ENCODE assay signal across 8 mouse cellular contexts in genomic region chr7:119022238-119023156, GRCm38 (mm10). TPM values are rescaled to one million over a fixed set of nuclear protein-coding genes. Genes with fewer than 3 reads are reported as not detected.
DNase-seq lines count a peak whose midpoint lies in the region; ATAC-seq lines count a peak whose summit lies in the region.

No protein-coding gene starts in this region.

- H3K9me3 ChIP-seq in intestine, embryonic 15.5 days, result no peaks in the 10 kb centered on the region

- no peak for ATAC-seq in CD4-positive, CD25-positive, alpha-beta regulatory T cell, adult 4 months
- 0 out of 2 replicates have a peak, but pooled peaks have one; percentile 23 for ATAC-seq in intestine, embryonic 15.5 days
- peak; percentile 41; the same call in 1 of the 2 replicates for ATAC-seq in megakaryocyte, adult 5-6 weeks (ENCODE audit: poor library complexity, severe bottlenecking)

- H3K27me3 ChIP-seq in intestine, embryonic 15.5 days (replicated peaks), result no peaks in the 10 kb centered on the region

- 78% methylated on average over 19 of the region's 19 CpGs for WGBS in intestine, embryonic 15.5 days

- no peak overlapping the region for H3K27ac ChIP-seq in intestine, embryonic 15.5 days

- no peaks in the 10 kb centered on the region for H3K36me3 ChIP-seq in intestine, embryonic 15.5 days

- H3K9ac ChIP-seq in intestine, embryonic 15.5 days, result no peak overlapping the region

- DNase-seq in CD4-positive, CD25-positive, alpha-beta regulatory T cell, adult 2 months (ENCODE audit: low read depth, low spot score), result peak; percentile 36
- peak; percentile 20 for DNase-seq in ovary, postnatal 36 days (ENCODE audit: low spot score)
- no peak for DNase-seq in ovary, adult 18-20 months (ENCODE audit: low spot score)
- peak; percentile 49 to 62 for DNase-seq in cerebellum, postnatal 4 days (ENCODE audit: low spot score in 2 of 2)
- DNase-seq in adipocyte (ENCODE audit: low spot score), result no peak

- no peaks in the 10 kb centered on the region for H3K4me1 ChIP-seq in intestine, embryonic 15.5 days (replicated peaks)

- no peak overlapping the region for H3K4me3 ChIP-seq in intestine, embryonic 15.5 days (replicated peaks)

- no peak overlapping the region for H3K4me2 ChIP-seq in intestine, embryonic 15.5 days (replicated peaks)

RNA-seq across cellular contexts. Expression of gene Gprc5b, which starts 27.5 kb away (rescaled TPM):
- 1 to 10 TPM in 1 of 2 experiments, under 1 TPM in 1; 0.98 to 1.0 TPM for polyA plus RNA-seq in CD4-positive, CD25-positive, alpha-beta regulatory T cell, adult 4 months (2017; shearing (Covaris generic))
- polyA plus RNA-seq in intestine, embryonic 15.5 days (2015; fragmentation: Nextera tagmentation; extraction: Ambion mirVana), result 3.3 TPM in 2 replicates
- total RNA-seq in megakaryocyte, adult 5-6 weeks (2015), result 0.04 and 0.32 TPM in 2 replicates
- 0.12 TPM in 1 of 2 replicates, not detected in the other for total RNA-seq in megakaryocyte, adult 5-6 weeks (2017)

Comparison
In these comparisons a context has a peak if more than half of its experiments do, and no peak if none do; other contexts are left out.
1. DNase-seq: peak in CD4-positive, CD25-positive, alpha-beta regulatory T cell, adult 2 months (single experiment), ovary, postnatal 36 days (single experiment) and cerebellum, postnatal 4 days (2 of 2); none in ovary, adult 18-20 months (single experiment) and adipocyte (single experiment).